Mouse (Mus musculus) left cerebral cortex, postnatal 4 days (tissue): ENCODE measurements around the gene Pum3. TPM values are rescaled to one million over a fixed set of nuclear protein-coding genes. Genes with fewer than 3 reads are reported as not detected.
"Not testable (repeated sequence)": the region's sequence is repeated elsewhere in the genome, so short reads cannot be mapped to it uniquely, and the experiment has no call there.

Source experiments
- DNase-seq: peaks from one replicate; pipeline ENCODE4 v3.0.0-alpha.2; 2022
- intact Hi-C: fragments of 180-260 bp; cut with DNase I; formaldehyde crosslinking; loops from one replicate; pipeline ENCODE4 v1.15.1; 2025
- total RNA-seq, 2 experiments: library from RNA; stranded (reverse); gene quantifications; 2 replicates each; pipeline ENCODE4 v1.2.3; 2021

The Pum3 gene
- total RNA-seq, 2 experiments from 2014 or later, result 103 to 121 TPM

GRCm38 (mm10) chr19:27394341-27394990, 35.2 kb downstream of the Pum3 start:
- DNase-seq, result no peak
- intact Hi-C loops, result no loop called here

DNA sequence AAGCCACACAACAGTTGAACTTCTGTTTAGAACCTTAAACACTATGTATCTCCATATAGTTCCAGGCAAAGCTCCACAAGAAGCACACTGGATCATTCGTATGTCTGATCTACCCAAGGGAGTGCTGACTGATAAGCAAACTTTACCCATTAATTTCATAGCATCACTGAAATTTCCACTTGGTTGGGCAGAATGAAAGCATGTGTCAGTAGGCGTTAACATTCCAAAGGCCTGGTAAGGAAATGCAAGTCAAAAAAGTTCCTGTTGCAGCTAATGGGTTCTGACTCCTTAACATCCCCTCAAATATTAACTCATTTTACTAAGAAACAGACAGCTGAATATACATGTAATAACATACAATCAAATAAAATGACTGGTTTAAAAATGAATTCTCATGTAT, 37.2 kb downstream of the Pum3 start:
- no peak for DNase-seq
- intact Hi-C loops, result no loop called here

GRCm38 (mm10) chr19:27391344-27391743, 38.3 kb downstream of the Pum3 start:
- intact Hi-C loops, result no loop called here
- no peak for DNase-seq

DNA sequence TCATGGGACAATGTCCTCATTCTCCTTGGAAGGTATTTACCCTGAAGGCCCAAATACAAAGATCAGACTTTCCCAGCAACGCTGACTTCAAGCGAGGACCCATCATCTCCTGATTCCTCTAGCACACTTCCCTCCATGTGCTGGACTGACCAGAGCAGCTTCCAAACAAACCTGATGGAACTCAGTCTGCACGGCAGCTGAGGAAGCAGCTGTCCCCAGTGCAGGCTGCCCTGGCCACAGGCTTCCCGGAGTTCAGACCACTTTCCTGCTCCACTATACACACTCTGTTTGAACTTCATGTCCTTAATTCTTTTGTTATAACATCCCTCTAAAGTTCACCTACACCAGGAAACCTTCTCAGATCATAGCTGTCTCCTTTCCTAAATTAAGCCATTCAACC, 40.1 kb downstream of the Pum3 start:
- DNase-seq, intact Hi-C loops: not testable (repeated sequence)

GRCm38 (mm10) chr19:27385304-27385703, 44.3 kb downstream of the Pum3 start:
- intact Hi-C loops, result no loop called here
- DNase-seq, result no peak

DNA sequence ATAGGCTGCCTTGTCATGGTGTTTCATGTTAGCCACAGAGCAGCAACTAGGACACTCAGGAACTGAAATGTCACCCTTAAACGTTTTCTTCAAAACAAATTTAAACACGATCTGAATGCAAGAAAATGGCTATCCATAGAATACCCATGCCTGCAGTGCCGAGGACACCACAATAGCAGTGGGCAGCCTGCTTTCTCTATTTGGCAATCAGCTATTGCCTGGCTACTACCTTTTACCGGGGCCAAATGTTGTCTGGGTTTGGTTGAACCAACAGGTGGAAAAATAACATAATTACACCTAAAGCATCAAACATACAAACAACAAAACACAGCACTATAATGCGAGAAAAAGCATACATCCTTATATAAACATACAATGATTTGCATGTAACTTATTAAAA, 46.4 kb downstream of the Pum3 start:
- intact Hi-C loops, result no loop called here
- DNase-seq, result no peak

DNA sequence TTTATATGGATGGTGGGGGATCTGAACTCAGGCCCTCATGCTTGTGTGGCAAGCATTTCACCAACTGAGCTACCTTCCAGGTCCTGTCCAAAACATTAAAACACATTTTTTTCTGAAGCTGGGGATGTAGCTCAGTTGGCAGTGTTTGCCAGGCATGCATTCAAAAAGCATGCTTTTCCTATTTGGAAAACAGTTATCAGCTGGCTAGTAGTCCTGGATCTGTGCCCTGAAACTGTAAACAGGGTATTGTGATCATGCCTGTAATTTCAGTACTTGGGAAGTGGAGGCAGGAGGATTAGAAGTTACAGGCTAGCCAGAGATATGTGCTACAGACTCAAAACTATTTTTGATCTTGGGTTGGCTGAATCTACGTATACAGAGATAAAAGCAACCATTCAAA, 47.5 kb downstream of the Pum3 start:
- intact Hi-C loops, result no loop called here
- no peak for DNase-seq

DNA sequence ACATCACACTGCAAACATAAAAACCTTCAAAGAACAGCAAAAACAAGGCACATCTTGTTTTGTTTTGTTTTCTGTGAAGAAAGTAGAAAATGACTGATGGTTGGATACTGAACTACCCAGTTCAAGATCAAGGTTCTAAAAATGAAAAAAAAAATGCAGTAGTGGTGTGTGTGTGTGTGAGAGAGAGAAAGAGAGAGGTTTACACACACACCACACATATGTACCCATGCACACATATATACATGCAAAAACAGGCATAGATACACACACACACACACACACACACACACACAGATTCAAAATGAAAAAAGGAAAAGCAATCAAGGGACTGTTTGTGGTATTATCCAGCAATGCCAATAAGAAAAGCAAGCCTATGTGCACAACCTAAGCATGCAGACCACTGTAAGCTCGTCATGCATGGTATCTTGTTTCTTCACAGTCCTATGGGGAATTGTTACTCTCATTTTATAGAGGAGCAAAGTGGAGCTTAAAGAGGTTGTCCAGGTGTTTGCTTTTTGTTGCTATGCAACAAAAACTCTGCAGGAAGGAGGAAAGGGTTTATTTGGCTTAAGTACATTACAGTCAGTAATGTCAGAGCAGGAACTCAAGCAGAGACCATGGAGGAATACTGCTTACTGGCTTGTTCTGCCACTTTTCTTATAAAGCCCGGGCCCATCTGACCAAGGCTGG, 49.8 kb downstream of the Pum3 start:
- no peak for DNase-seq
- intact Hi-C loops, result no loop called here

- no peak for DNase-seq
- intact Hi-C loops, result no loop called here
Observed at GRCm38 (mm10) chr19:27370784-27371183, 58.8 kb downstream of the Pum3 start.

GRCm38 (mm10) chr19:27370174-27370573, 59.5 kb downstream of the Pum3 start:
- intact Hi-C loops, result no loop called here
- no peak for DNase-seq

- intact Hi-C loops, result no loop called here
Observed at GRCm38 (mm10) chr19:27369461-27370135, 60.0 kb downstream of the Pum3 start.

DNA sequence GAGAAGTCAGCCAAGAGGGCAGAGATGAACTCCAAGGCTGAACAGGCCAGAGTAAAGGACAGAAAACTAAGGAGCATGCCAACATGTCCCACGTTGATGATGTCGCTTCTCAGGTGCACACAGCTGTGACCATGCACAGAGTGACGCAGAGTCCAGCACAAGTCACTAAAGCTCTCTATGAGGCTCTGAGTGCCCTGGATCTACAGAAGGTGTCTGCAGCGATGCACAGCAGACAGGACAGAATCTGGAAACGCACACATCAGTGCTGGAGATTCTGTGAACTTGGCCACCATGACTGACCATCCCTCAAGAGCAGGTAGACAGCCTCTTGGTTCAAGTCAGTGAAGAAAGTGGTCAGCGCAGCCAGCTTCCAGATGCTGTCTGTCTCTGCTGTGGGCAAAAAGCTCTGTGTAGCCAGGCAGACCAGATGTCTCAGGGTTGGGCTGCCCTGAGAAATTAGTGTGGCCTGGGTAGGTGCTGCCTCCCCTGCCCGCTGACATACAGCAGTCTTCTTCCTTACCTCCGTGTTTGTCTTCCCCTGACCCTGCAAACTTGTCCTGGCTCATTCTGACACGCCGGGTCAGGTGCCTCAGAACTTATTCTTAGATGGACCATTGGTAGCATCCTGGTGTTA, 63.4 kb downstream of the Pum3 start:
- intact Hi-C loops, result no loop called here
- DNase-seq, result no peak

More at GRCm38 (mm10) chr19:27369461-27370135, 60.0 kb downstream of the Pum3 start:
- no peak for DNase-seq

GRCm38 (mm10) chr19:27364521-27364931, 65.1 kb downstream of the Pum3 start:
- intact Hi-C loops, result no loop called here

DNA sequence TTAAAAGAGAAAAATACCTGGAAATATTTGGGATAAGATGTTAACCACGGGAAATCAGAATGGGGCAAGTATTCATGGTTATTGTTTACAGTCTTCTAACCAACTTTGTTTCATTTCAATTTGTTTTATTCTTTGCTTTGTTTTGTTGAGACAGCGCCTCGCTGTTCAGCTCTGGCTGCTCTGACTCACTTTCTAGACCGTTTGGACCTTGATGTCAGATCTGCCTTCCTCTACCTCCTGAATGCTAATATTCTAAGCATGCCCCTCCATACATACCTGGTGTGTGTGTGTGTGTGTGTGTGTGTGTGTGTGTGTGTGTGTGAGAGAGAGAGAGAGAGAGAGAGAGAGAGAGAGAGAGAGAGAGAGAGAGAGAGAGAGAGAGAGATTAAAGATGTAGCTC, 65.7 kb downstream of the Pum3 start:
- no peak for DNase-seq
- intact Hi-C loops, result no loop called here

More at GRCm38 (mm10) chr19:27364521-27364931, 65.1 kb downstream of the Pum3 start:
- no peak for DNase-seq

DNA sequence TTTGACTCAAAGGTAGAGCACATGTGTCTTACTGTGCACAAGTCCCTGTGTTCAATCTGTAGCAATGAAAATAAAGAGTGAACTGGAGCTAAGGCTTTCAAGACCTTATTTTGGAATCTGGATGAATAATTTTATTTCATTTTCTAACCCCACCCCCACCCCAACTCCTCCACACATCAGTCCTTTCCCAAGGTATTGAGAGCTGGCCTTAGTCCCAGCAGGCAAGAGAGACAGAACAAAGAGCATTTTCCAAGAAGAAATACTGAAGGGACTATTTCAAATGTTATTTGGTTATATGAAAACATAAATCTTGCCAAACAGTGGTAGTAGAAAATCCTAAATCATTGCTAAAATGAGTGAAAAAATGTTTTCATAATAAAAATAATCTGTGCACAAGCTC, 69.2 kb downstream of the Pum3 start:
- intact Hi-C loops, result no loop called here
- no peak for DNase-seq

DNA sequence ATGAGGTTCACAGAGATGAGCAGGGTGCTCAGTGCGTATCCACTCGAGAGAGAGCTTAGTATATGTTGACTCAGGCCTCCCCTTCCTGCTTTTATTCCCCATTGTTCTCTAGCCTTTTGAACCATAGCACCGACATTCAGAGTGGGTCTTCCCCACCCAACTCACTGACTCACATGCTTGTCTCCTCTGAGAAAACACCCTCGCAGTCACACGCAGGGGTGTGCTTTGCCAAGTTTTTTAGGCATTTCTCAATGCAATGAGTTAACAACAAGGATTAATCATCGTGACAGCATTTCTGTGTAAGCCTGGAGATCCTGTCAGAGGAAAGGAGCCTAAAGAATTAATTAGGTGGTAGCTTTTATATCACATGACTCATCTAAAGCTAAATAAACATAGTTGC, 77.9 kb downstream of the Pum3 start:
- intact Hi-C loops, result no loop called here
- no peak for DNase-seq

GRCm38 (mm10) chr19:27346501-27346900, 83.1 kb downstream of the Pum3 start:
- intact Hi-C loops, result no loop called here
- no peak for DNase-seq
